Mouse (Mus musculus): ENCODE data around the gene Dbh. TPM values are rescaled to one million over a fixed set of nuclear protein-coding genes. Genes with fewer than 3 reads are reported as not detected.

Dbh gene
- total RNA-seq, 2 experiments from 2014 or later, result 1.1 to 1.8 TPM

DNA sequence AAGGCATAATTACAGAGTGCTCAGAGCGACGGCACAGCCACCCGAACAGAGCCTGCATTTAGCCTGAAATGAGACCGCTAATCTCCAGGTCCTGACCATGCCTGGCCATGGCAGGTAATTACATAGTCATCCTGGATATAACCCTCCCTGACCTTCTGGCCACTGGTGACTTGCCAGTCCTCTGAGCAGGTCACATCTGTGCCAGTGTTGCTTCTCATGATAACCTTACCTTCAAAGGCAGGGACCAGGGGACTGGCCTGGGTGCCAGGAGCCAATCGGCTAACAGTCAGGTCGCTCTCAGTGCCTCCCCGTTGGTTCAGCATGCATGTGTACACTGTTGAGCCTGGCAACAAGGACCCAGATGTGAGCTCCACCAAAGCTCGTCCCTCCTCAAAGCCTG lies 53.5 kb downstream of the Dbh start:
- no peak for DNase-seq

GRCm38 (mm10) chr2:27223012-27223421 lies 58.0 kb downstream of the Dbh start:
- no peak for DNase-seq

GRCm38 (mm10) chr2:27226572-27226971 lies 61.5 kb downstream of the Dbh start:
- no peak for DNase-seq

DNA sequence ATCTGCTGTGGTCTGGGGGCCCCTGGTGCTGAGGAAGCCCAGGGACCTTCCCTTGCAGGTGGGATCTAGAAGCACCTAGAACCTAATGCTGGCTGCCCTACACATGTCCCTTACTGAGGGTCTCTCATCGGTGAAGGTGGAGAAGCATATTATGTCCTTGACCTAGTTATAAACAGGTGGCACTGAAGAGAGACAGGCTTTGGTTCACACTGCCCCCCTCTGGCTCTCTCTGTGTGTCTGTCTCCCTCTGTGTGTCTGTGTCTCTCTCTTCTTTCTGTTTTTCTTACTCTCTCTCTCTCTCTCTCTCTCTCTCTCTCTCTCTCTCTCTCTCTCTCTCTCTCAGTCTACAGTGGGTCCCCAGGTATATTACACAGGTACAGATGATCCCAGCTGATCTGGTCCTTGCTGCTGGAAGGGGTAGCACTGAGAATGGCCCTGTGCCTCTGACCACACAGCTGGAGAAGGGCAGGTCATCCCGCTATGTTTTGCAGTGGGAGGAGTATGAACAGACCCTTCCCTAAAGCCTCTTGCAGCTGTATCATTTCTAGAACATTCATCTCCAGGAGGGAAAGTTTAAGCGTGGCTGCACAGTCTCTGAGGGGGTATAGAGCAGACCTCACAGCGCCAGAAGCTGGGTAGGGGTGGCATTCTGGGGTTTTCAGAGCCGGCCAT lies 63.9 kb downstream of the Dbh start:
- DNase-seq, result no peak

GRCm38 (mm10) chr2:27229481-27230105 lies 64.6 kb downstream of the Dbh start:
- no peak for DNase-seq

GRCm38 (mm10) chr2:27232376-27232775 lies 67.3 kb downstream of the Dbh start:
- DNase-seq, result peak; percentile 54

Other genes with a start within 250 kb of the Dbh start
- gene Surf2, start 248.9 kb upstream of the Dbh start, total RNA-seq (2021), result 10 to 100 TPM; 16.4 to 17.4 TPM
- gene Surf1, start 248.7 kb upstream of the Dbh start, total RNA-seq (2021), result 10 to 100 TPM; 40.7 to 41.9 TPM
- gene Surf4, start 231.3 kb upstream of the Dbh start, total RNA-seq (2021), result 100 to 1,000 TPM; 110 to 117 TPM
- gene Stkld1, start 231.2 kb upstream of the Dbh start, total RNA-seq (2021), result not detected
- 10 to 100 TPM; 19.1 to 20.4 TPM for gene Rexo4, start 200.8 kb upstream of the Dbh start, total RNA-seq (2021)
- gene Adamts13, start 191.8 kb upstream of the Dbh start, total RNA-seq (2021), result not detected
- 10 to 100 TPM; 28.0 to 29.7 TPM for gene Cacfd1, start 155.3 kb upstream of the Dbh start, total RNA-seq (2021)
- under 1 TPM; 0.18 to 0.24 TPM for gene Slc2a6, start 137.2 kb upstream of the Dbh start, total RNA-seq (2021)
- gene Mymk, start 93.1 kb upstream of the Dbh start, total RNA-seq (2021), result not detected
- 10 to 100 TPM; 10.6 to 11.4 TPM for gene Adamtsl2, start 85.9 kb upstream of the Dbh start, total RNA-seq (2021)
- gene Fam163b, start 22.7 kb upstream of the Dbh start, total RNA-seq (2021), result under 1 TPM; 0.55 to 0.65 TPM
- gene Sardh, start 83.1 kb downstream of the Dbh start, total RNA-seq (2021), result 10 to 100 TPM; 20.4 to 24.9 TPM